Mouse (Mus musculus) thymus, postnatal 4 days (tissue): Measurements from ENCODE around the gene Tulp4.

Experiments
- DNase-seq: peaks from one replicate; pipeline ENCODE4 v3.0.0; 2021

The Tulp4 gene

DNA sequence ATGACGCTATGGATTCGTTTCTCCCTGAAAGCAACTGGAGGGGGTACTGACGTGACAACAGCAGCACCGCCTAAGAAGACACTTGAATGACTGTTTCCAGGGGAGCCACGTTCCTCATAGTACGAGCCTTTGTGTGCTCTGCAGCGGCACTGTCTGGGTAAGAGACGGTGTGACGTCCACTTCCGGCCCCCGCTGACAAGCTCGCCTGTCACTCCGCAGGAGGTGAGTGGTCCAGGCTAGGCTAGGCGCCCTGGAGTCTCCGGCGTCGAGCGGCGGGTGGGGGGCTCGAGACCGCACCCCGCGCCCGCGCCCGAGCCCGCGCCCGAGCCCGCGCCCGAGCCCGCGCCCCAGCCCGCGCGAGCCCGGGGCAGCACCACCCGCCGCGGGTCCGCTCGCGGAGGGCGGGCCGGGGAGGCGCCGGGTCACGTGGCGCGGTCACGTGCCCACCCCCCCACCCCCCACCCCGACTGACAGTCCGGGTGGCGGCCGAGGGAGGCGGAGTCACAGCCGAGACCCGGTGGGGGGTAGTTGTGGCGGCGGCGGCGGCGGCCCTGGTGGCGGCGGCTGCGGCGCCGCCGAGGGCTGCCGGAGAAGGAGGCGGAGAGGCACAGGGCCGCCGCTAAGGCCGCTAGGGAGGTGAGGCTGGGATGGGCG lies at the start of gene Tulp4:
TSS of gene Tulp4 (plus strand) at position 77 of the 654 bp plus-strand sequence.
- DNase-seq = peak; percentile 89

- no peak for DNase-seq
Observed at GRCm38 (mm10) chr17:6062793-6063192, 43.4 kb upstream of the Tulp4 start.

GRCm38 (mm10) chr17:6063532-6063931 lies 42.7 kb upstream of the Tulp4 start:
- DNase-seq = no peak

DNA sequence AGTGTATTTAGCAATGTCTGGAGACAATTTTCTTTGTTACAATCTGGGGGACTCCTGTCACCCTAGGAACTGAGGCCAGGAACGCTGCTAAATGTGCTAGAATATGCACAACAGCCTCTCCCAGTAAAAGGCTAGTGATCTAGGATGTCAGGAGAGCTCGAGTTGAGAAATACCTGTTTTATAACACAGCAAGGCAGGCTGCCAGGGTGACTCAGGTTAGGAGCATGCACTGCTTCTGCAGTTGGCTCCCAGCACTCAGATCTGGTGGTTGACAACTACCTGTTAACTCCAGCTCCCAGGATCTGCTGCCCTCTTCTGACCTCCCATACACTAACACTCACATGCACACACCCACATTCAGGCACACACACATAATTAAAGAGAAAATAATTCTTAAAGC lies 40.2 kb upstream of the Tulp4 start:
- DNase-seq = no peak

GRCm38 (mm10) chr17:6067613-6068012 lies 38.6 kb upstream of the Tulp4 start:
- no peak for DNase-seq

DNA sequence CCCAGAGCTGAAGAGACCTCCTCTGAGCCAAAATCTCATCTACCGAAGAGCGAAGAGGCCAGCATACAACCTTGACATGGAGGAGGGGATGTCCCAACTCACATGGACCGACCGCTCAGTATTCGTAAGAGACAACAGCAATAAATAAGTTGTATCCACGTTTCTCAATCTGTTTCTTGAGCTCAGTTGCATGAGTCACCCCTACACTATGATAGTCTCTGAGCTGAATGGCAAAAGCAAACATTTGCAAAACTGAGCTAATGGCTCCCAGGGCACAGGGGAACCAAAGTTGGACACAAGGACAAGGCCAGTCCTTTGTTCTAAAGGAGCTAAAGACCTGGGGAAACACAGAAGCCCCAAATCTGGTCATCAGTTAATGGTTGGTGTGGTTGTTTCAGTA lies 36.4 kb upstream of the Tulp4 start:
- no peak for DNase-seq

GRCm38 (mm10) chr17:6073405-6073804 lies 32.8 kb upstream of the Tulp4 start:
- DNase-seq = no peak

DNA sequence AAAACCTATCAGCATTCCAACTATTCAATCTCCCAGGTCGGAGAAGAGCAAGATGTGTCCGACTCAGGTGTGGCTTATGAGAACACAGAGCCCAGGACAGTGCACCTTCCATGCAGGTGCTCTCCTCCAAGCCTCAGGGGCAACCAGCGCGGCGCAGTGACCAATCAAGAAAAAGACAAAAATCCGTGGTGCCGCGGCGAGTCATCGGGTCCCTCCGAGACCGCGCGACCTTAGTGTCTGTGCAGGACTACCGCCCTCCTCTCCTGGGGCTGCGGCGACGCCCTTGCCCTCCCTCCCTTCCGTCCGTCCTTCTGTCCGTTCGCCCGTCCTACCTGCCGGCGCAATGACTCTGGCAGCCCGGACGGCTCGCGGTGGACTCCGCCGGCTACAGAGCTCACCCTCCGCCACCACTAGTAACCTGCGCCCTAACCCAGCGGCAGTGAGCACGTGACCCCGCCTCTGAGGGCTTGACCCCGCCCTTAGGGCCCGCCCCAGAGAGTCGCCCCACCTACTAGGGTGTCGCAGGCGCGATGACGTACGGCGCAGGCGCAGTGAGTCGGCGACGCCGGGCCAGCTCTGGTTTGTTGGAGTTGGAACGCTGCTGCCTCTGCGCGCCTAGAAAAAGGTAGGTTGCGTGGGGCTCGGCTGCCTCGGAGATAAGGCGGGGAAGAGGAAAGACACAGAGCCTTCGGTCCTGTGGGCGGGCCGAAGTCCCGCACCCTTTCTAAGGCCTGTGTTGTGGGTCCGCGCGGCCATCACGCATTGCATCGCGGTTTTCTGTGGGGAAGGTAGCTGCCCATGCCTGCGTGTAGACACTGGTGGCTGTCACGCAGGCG lies 26.7 kb upstream of the Tulp4 start, which contains the start of the genes Serac1 and Gtf2h5:
TSS of gene Serac1 (minus strand) at position 455 of the 836 bp plus-strand sequence.
TSS of gene Gtf2h5 (plus strand) at position 500 of the 836 bp plus-strand sequence.
- peak; percentile 99 for DNase-seq

GRCm38 (mm10) chr17:6083323-6083890 lies 22.8 kb upstream of the Tulp4 start:
- no peak for DNase-seq

DNA sequence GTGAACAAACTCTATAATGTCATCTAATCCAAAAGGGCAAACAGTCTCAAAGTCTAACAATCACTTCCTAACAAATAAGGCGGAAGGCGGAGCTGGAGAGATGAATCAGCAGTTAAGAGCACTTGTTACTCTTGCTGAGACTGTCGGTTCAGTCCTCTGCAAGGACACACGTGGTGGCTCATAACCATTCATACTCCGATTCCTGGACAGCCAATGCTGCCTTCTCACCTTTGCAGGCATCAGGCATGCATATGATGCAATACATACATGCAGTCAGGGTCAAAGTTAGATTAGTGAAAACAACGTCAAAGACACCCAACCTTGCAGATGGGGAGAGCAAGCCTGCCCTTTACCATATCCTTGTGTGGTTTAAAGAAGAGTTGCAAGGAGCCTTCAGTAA lies 14.6 kb upstream of the Tulp4 start:
- DNase-seq = no peak

GRCm38 (mm10) chr17:6095579-6095978 lies 10.7 kb upstream of the Tulp4 start:
- no peak for DNase-seq

DNA sequence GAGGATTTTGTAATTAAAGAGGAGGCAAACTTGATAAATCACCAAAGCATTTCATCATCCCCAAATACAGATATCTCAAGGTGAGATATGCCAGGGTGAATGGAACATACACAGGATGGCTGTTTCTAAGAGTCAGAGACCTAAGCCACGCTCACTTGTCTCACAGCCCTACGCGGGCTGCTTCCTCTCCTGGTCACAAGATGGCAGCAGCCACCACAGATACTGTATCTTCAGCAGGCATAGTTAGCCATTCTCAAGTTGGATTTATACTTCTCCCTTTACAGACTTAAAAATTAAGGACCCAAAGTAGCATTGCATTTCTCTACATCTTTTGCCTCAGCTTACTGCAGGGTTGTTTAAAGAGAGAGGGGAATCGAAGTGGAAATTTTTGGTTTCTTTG lies 8.4 kb upstream of the Tulp4 start:
- DNase-seq = peak; percentile 76

DNA sequence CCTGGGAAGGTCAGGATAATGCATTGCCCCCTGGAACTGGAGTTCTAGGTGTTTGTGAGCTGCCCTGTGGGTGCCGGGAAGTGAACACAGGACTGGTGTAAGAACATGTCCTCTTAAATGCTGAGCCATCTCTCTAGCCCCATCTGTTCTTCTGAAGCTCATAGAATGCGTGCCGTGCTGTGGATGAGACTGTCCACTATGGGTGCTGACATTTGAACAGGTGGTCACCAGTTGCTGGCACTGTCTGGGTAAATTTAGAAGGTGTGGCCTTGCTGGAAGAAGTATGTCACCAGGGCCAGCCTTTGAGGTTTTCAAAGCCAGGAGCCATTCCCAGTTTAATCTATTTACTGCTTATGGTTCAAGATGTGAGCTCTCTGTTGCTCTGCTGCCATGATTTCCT lies 4.0 kb upstream of the Tulp4 start:
- DNase-seq = no peak

GRCm38 (mm10) chr17:6103566-6103965 lies 2.7 kb upstream of the Tulp4 start:
- DNase-seq = no peak

- DNase-seq = peak; percentile 61
Observed at GRCm38 (mm10) chr17:6107015-6107601, 871 bp downstream of the Tulp4 start.

GRCm38 (mm10) chr17:6108175-6108574 lies 1.9 kb downstream of the Tulp4 start:
- DNase-seq = no peak

DNA sequence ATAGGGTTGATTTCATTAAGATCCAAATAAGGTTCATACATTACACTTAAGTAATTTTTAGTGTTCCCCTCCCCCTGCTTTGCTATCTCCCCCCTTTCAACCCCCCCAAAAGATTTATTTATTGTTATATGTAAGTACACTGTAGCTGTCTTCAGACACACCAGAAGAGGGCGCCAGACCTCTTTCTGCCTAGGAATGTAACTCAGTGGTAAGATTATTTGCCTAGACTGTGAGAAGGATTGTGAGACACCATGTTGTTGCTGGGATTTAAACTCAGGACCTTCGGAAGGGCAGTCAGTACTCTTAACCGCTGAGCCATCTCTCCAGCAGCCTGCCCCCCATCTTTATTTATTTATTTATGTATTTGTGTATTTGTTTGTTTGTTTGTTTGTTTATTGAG lies 4.7 kb downstream of the Tulp4 start:
- DNase-seq = peak; percentile 18

- no peak for DNase-seq
Observed at GRCm38 (mm10) chr17:6113653-6114052, 7.4 kb downstream of the Tulp4 start.

GRCm38 (mm10) chr17:6115085-6115484 lies 8.8 kb downstream of the Tulp4 start:
- no peak for DNase-seq

DNA sequence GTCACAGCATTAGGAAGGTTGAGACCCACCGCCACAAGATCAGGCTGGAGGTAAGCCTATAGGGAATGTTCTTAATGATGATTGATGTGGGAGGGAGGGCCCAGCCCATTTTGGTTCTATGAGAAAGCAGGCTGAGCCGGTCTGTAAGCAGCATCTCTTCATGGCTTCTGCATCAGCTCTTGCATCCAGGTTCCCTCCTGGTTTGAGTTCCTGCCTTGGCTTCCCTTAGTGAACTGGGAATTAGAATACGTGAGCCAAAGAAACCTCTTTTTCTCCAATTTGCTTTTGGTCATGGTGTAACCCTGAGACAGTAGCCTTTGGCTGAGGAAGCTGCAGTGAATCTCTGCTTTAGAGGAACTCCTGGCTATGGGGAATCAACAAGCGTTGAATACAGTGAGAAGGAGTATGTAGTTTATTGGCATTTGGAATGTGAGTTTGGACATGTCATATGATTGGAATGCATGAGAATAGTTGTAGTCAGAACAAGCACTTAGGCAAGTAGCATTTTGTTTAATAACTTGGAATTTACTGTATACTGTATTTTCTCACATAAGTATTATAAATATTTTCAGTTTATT lies 11.0 kb downstream of the Tulp4 start:
- DNase-seq = no peak

- no peak for DNase-seq
Observed at GRCm38 (mm10) chr17:6117917-6118316, 11.7 kb downstream of the Tulp4 start.

- no peak for DNase-seq
Observed at GRCm38 (mm10) chr17:6118861-6119260, 12.6 kb downstream of the Tulp4 start.

- no peak for DNase-seq
Observed at GRCm38 (mm10) chr17:6123776-6124175, 17.5 kb downstream of the Tulp4 start.
